ENCODE assay signal across 12 mouse cellular contexts in the genomic region with DNA sequence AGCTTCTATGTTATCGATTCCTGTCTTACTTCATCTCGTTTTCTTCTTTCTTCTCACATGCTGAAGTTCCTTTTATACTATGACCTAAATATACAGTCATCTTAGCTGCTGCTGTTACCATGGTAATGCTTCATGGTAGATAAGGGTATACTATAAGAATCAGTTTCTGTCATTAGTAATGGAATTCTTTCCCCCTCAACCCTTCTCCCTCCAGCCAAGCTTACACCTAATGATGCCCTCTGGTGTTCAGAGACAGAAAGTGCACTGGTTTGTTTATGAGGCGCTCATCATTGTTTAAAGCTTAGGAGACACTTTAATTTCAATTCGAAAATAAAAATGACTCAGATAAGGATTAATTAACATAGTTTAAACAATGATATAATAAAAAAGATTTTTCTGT. TPM values are rescaled to one million over a fixed set of nuclear protein-coding genes. Genes with fewer than 3 reads are reported as not detected.
DNase-seq lines count a peak whose midpoint lies in the region; ATAC-seq and TF ChIP-seq lines count a peak whose summit lies in the region.
"Had no signal": no experiment of that assay in that cellular context is flagged by ENCODE, and none has a peak within 500 bp of the region (broad histone marks: within the 10 kb centered on the region; RNA-seq: fewer than 3 reads in every experiment).

No protein-coding gene starts in this region.

- no peaks in the 10 kb centered on the region for H3K36me3 ChIP-seq in forebrain, embryonic 14.5 days (ENCODE audit: control insufficient read depth, insufficient read depth, low read length)
- no peaks in the 10 kb centered on the region for H3K36me3 ChIP-seq in forebrain, embryonic 12.5 days (replicated peaks)
- H3K36me3 ChIP-seq in lung, embryonic 14.5 days (ENCODE audit: insufficient read depth): no peaks in the 10 kb centered on the region
- no peaks in the 10 kb centered on the region for H3K36me3 ChIP-seq in midbrain, embryonic 16.5 days (ENCODE audit: control insufficient read depth, insufficient read depth, low read length)

- intact Hi-C loops in left cerebral cortex, postnatal 36 days (cut with DNase I): no loop called here
- intact Hi-C loops in gastrocnemius, postnatal 14 days (cut with DNase I; ENCODE audit: low total_unique reads): no loop called here

- peak; percentile 62; the same call in 1 of the 2 replicates for ATAC-seq in forebrain, embryonic 14.5 days
- ATAC-seq in forebrain, embryonic 12.5 days (ENCODE audit: low FRiP score): no peak
- no peak for ATAC-seq in lung, embryonic 14.5 days (ENCODE audit: insufficient read depth)
- ATAC-seq in midbrain, embryonic 16.5 days: peak; percentile 70; the same call in 1 of the 2 replicates

- H3K4me3 ChIP-seq in forebrain, embryonic 14.5 days (ENCODE audit: low read depth, low read length): no peak overlapping the region
- H3K4me3 ChIP-seq in forebrain, embryonic 12.5 days (replicated peaks): no peak overlapping the region
- no peak overlapping the region for H3K4me3 ChIP-seq in lung, embryonic 14.5 days (ENCODE audit: low read depth, low read length)
- H3K4me3 ChIP-seq in midbrain, embryonic 16.5 days (ENCODE audit: low read depth, low read length): no peak overlapping the region

- H3K9me3 ChIP-seq in forebrain, embryonic 14.5 days (replicated peaks; ENCODE audit: control insufficient read depth, low read length): no peaks in the 10 kb centered on the region
- no peaks in the 10 kb centered on the region for H3K9me3 ChIP-seq in forebrain, embryonic 12.5 days
- H3K9me3 ChIP-seq in lung, embryonic 14.5 days (ENCODE audit: low read depth, low read length): no peaks in the 10 kb centered on the region
- no peaks in the 10 kb centered on the region for H3K9me3 ChIP-seq in midbrain, embryonic 16.5 days (replicated peaks; ENCODE audit: control insufficient read depth, low read length, poor library complexity, severe bottlenecking)

- peaks cover 8% of the 10 kb centered on the region; the same call in 1 of the 2 replicates for H3K27me3 ChIP-seq in forebrain, embryonic 14.5 days (replicated peaks; ENCODE audit: control insufficient read depth, insufficient read depth, low read length)
- H3K27me3 ChIP-seq in forebrain, embryonic 12.5 days: peaks cover 30% of the 10 kb centered on the region
- H3K27me3 ChIP-seq in lung, embryonic 14.5 days (ENCODE audit: insufficient read depth, low read length): peaks cover 13% of the 10 kb centered on the region
- peaks cover 4% of the 10 kb centered on the region; the same call in 1 of the 2 replicates for H3K27me3 ChIP-seq in midbrain, embryonic 16.5 days (ENCODE audit: control insufficient read depth, insufficient read depth, low read depth, low read length)

- H3K9ac ChIP-seq in forebrain, embryonic 14.5 days (ENCODE audit: low read length): no peak overlapping the region
- no peak overlapping the region for H3K9ac ChIP-seq in forebrain, embryonic 12.5 days
- H3K9ac ChIP-seq in lung, embryonic 14.5 days: no peak overlapping the region
- H3K9ac ChIP-seq in midbrain, embryonic 16.5 days (ENCODE audit: low read depth, low read length): no peak overlapping the region

- DNase-seq in forebrain, embryonic 14.5 days (ENCODE audit: low spot score): peak; percentile 61
- peak; percentile 50 for DNase-seq in lung, embryonic 14.5 days
- no peak for DNase-seq in lung, postnatal 4 days
- peak; percentile 17 for DNase-seq in R1 (ENCODE audit: low read depth, low spot score)
- DNase-seq in left cerebral cortex, postnatal 36 days (ENCODE audit: low spot score in 2 of 2): no peak
- no peak for DNase-seq in gastrocnemius, postnatal 14 days
- DNase-seq: heart, adult 11 months; kidney, adult 18-20 months; thymus, postnatal 4 days had no signal

- WGBS in forebrain, embryonic 14.5 days: 63% methylated on average over 4 of the region's 4 CpGs
- WGBS in forebrain, embryonic 12.5 days: 61% methylated on average over 4 of the region's 4 CpGs
- 56% methylated on average over 4 of the region's 4 CpGs for WGBS in lung, embryonic 14.5 days
- whole genome bisulfite sequencing in midbrain, embryonic 16.5 days: 48% methylated on average over 4 of the region's 4 CpGs

- H3K4me2 ChIP-seq in forebrain, embryonic 14.5 days (ENCODE audit: low read length): no peak overlapping the region
- H3K4me2 ChIP-seq in forebrain, embryonic 12.5 days: no peak overlapping the region
- no peak overlapping the region for H3K4me2 ChIP-seq in lung, embryonic 14.5 days
- H3K4me2 ChIP-seq in midbrain, embryonic 16.5 days (ENCODE audit: low read length): no peak overlapping the region

- no peak overlapping the region for H3K27ac ChIP-seq in forebrain, embryonic 14.5 days (ENCODE audit: low read depth, low read length)
- H3K27ac ChIP-seq in forebrain, embryonic 12.5 days: no peak overlapping the region
- no peak overlapping the region for H3K27ac ChIP-seq in lung, embryonic 14.5 days (ENCODE audit: low read depth)
- H3K27ac ChIP-seq in midbrain, embryonic 16.5 days (ENCODE audit: low read length): no peak overlapping the region

- peak; percentile 60 for TF ChIP-seq CTCF in lung, embryonic 14.5 days (IDR thresholded peaks at IDR 0.05; ENCODE audit: low read depth)

- peaks cover 6% of the 10 kb centered on the region; the same call in 1 of the 2 replicates for H3K4me1 ChIP-seq in forebrain, embryonic 14.5 days (ENCODE audit: control insufficient read depth, insufficient read depth, low read length)
- peaks cover 7% of the 10 kb centered on the region; the same call in 1 of the 2 replicates for H3K4me1 ChIP-seq in forebrain, embryonic 12.5 days
- H3K4me1 ChIP-seq in lung, embryonic 14.5 days (ENCODE audit: insufficient read depth): peaks cover 3% of the 10 kb centered on the region; the same call in 1 of the 2 replicates
- peaks cover 4% of the 10 kb centered on the region; the same call in 1 of the 2 replicates for H3K4me1 ChIP-seq in midbrain, embryonic 16.5 days (ENCODE audit: control insufficient read depth, insufficient read depth, low read length)

RNA-seq across cellular contexts. Expression of a gene that starts 5.8 kb away (rescaled TPM):
- polyA plus RNA-seq in forebrain, embryonic 14.5 days (2014; fragmentation: Nextera tagmentation; extraction: Ambion mirVana): 1.8 and 2.9 TPM in 2 replicates
- polyA plus RNA-seq in forebrain, embryonic 12.5 days (2016; fragmentation: Nextera tagmentation; extraction: Ambion mirVana): 0.45 and 0.82 TPM in 2 replicates
- 3.2 and 3.5 TPM in 2 replicates for polyA plus RNA-seq in lung, embryonic 14.5 days (2014; fragmentation: Nextera tagmentation; extraction: Ambion mirVana)
- polyA plus RNA-seq in midbrain, embryonic 16.5 days (2015; fragmentation: Nextera tagmentation; extraction: Ambion mirVana): 8.8 and 10.2 TPM in 2 replicates
- 10 to 100 TPM; 12.8 to 15.6 TPM for total RNA-seq in left cerebral cortex, postnatal 36 days (2021)
- total RNA-seq in gastrocnemius, postnatal 14 days (2021): under 1 TPM; 0.18 to 0.22 TPM
- total RNA-seq: megakaryocyte, adult 5-6 weeks had no signal

Comparison
In these comparisons a context has a peak if more than half of its experiments do, and no peak if none do; other contexts are left out.
1. ATAC-seq: peak in forebrain, embryonic 14.5 days (single experiment) and midbrain, embryonic 16.5 days (single experiment); none in forebrain, embryonic 12.5 days (single experiment) and lung, embryonic 14.5 days (single experiment).
2. DNase-seq: peak in forebrain, embryonic 14.5 days (single experiment), lung, embryonic 14.5 days (single experiment) and R1 (single experiment); none in lung, postnatal 4 days (0 of 2), left cerebral cortex, postnatal 36 days (0 of 2) and gastrocnemius, postnatal 14 days (single experiment).